Mouse (Mus musculus): Measurements from ENCODE around the gene Apoa1. TPM values are rescaled to one million over a fixed set of nuclear protein-coding genes. Genes with fewer than 3 reads are reported as not detected.

Apoa1 gene
- total RNA-seq, 2 experiments from 2014 or later: not detected

- H3K4me3 ChIP-seq: no peak overlapping the region
- intact Hi-C loops (cut with DNase I): no loop called here
- no peak for TF ChIP-seq CTCF (IDR thresholded peaks at IDR 0.05)
- H3K27ac ChIP-seq: no peak overlapping the region
- DNase-seq: no peak
Measured at GRCm38 (mm10) chr9:46223090-46223489, 5.3 kb upstream of the Apoa1 start.

- TF ChIP-seq CTCF (IDR thresholded peaks at IDR 0.05): no peak
- no peak for DNase-seq
- Histone ChIP-seq H3K27ac (no peak overlapping the region), H3K4me3 (no peak overlapping the region)
- intact Hi-C loops (cut with DNase I): no loop called here
Measured at GRCm38 (mm10) chr9:46224101-46224500, 4.3 kb upstream of the Apoa1 start.

GRCm38 (mm10) chr9:46224945-46225660 lies 3.3 kb upstream of the Apoa1 start:
- DNase-seq: no peak
- no peak for TF ChIP-seq CTCF (IDR thresholded peaks at IDR 0.05)
- intact Hi-C loops (cut with DNase I): no loop called here

GRCm38 (mm10) chr9:46227064-46227614 lies 1.2 kb upstream of the Apoa1 start:
- H3K27ac ChIP-seq: no peak overlapping the region
- no peak overlapping the region for H3K4me3 ChIP-seq
- no peak for DNase-seq
- TF ChIP-seq CTCF (IDR thresholded peaks at IDR 0.05): no peak
- intact Hi-C loops (cut with DNase I): no loop called here

More at GRCm38 (mm10) chr9:46224945-46225660, 3.3 kb upstream of the Apoa1 start:
- Histone ChIP-seq H3K4me3 (no peak overlapping the region), H3K27ac (no peak overlapping the region)

- H3K4me3 ChIP-seq: peak overlapping the region; percentile 71
- TF ChIP-seq CTCF (IDR thresholded peaks at IDR 0.05): peak; percentile 83
- no peak overlapping the region for H3K27ac ChIP-seq
- intact Hi-C loops (cut with DNase I): loop anchor here (2.0 kb wide), 1 partner anchor 17 kb away; no protein-coding TSS in a partner anchor
- DNase-seq: peak; percentile 86
Measured at GRCm38 (mm10) chr9:46229573-46230449, 1.4 kb downstream of the Apoa1 start.

GRCm38 (mm10) chr9:46230450-46230975 lies 2.1 kb downstream of the Apoa1 start:
- intact Hi-C loops (cut with DNase I): loop anchor here (2.0 kb wide), 1 partner anchor 16 kb away; no protein-coding TSS in a partner anchor
- no peak for DNase-seq
- H3K27ac ChIP-seq: no peak overlapping the region
- H3K4me3 ChIP-seq: peak overlapping the region; percentile 71
- TF ChIP-seq CTCF (IDR thresholded peaks at IDR 0.05): no peak

- no peak for TF ChIP-seq CTCF (IDR thresholded peaks at IDR 0.05)
- no peak for DNase-seq
- H3K4me3 ChIP-seq: no peak overlapping the region
- no peak overlapping the region for H3K27ac ChIP-seq
- intact Hi-C loops (cut with DNase I): no loop called here
Measured at GRCm38 (mm10) chr9:46235196-46235595, 6.8 kb downstream of the Apoa1 start.

- TF ChIP-seq CTCF (IDR thresholded peaks at IDR 0.05): no peak
- intact Hi-C loops (cut with DNase I): no loop called here
- H3K4me3 ChIP-seq: no peak within 1 kb of the TSS
- H3K27ac ChIP-seq: no peak within 1 kb of the TSS
- DNase-seq: no peak
Measured at GRCm38 (mm10) chr9:46235596-46235648, 7.0 kb downstream of the Apoa1 start, which contains the start of gene Apoc3. Gene Apoc3, minus strand, starts transcription at chr9:46235636.

- no peak for TF ChIP-seq CTCF (IDR thresholded peaks at IDR 0.05)
Measured at GRCm38 (mm10) chr9:46235649-46236048, 7.3 kb downstream of the Apoa1 start.

GRCm38 (mm10) chr9:46238850-46239249 lies 10.5 kb downstream of the Apoa1 start:
- intact Hi-C loops (cut with DNase I): no loop called here
- Histone ChIP-seq H3K27ac (no peak overlapping the region), H3K4me3 (no peak overlapping the region)
- no peak for TF ChIP-seq CTCF (IDR thresholded peaks at IDR 0.05)
- DNase-seq: no peak

More at GRCm38 (mm10) chr9:46235649-46236048, 7.3 kb downstream of the Apoa1 start:
- intact Hi-C loops (cut with DNase I): no loop called here
- H3K4me3 ChIP-seq: no peak overlapping the region
- no peak for DNase-seq
- H3K27ac ChIP-seq: no peak overlapping the region

- Histone ChIP-seq H3K27ac (no peak within 1 kb of the TSS), H3K4me3 (no peak within 1 kb of the TSS)
- intact Hi-C loops (cut with DNase I): no loop called here
- no peak for TF ChIP-seq CTCF (IDR thresholded peaks at IDR 0.05)
- no peak for DNase-seq
Measured at GRCm38 (mm10) chr9:46240526-46241153, 12.3 kb downstream of the Apoa1 start, which contains the start of gene Apoa4. Gene Apoa4, plus strand, starts transcription at chr9:46240696.

- no peak for TF ChIP-seq CTCF (IDR thresholded peaks at IDR 0.05)
- H3K4me3 ChIP-seq: no peak overlapping the region
- DNase-seq: no peak
- intact Hi-C loops (cut with DNase I): no loop called here
- no peak overlapping the region for H3K27ac ChIP-seq
Measured at GRCm38 (mm10) chr9:46241818-46242217, 13.4 kb downstream of the Apoa1 start.

GRCm38 (mm10) chr9:46243122-46243521 lies 14.7 kb downstream of the Apoa1 start:
- DNase-seq: no peak
- no peak for TF ChIP-seq CTCF (IDR thresholded peaks at IDR 0.05)
- Histone ChIP-seq H3K27ac (no peak overlapping the region), H3K4me3 (no peak overlapping the region)
- intact Hi-C loops (cut with DNase I): no loop called here

Measured in gastrocnemius, adult 2 months (tissue).